Mouse (Mus musculus): ENCODE results near the gene Tmem222. TPM values are rescaled to one million over a fixed set of nuclear protein-coding genes. Genes with fewer than 3 reads are reported as not detected.

Gene Tmem222
- polyA plus RNA-seq, 1 experiment from 2014 or later: 88.1 TPM

DNA sequence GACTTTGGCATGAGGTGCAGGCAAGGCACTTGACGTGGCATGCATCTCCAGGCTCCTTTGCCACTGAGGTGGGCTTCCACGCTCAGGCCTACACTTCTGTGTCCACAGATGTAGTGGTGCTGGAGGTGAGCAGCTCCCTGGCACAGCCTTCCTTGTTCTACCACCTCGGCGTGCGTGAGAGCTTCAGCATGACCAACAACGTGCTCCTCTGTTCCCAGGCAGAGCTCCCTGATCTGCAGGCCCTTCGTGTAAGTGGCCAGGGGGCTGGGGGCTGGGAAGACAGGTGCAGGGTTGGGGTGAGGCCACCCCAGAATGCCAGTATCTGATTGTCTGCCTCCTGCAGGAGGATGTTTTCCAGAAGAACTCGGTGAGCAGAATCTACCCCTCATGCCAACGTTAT lies 34.9 kb downstream of the Tmem222 start:
- Histone ChIP-seq H3K27ac (ENCODE audit: low read depth) (no peak overlapping the region), H3K27me3 (ENCODE audit: insufficient read depth, low read length) (peaks cover 26% of the 10 kb centered on the region), H3K4me3 (ENCODE audit: low read depth, low read length) (no peak overlapping the region), H3K9ac (no peak overlapping the region), H3K4me1 (ENCODE audit: insufficient read depth) (peaks cover 4% of the 10 kb centered on the region; the same call in 1 of the 2 replicates), H3K9me3 (ENCODE audit: low read depth, low read length) (no peaks in the 10 kb centered on the region; the same call in 1 of the 2 replicates), H3K4me2 (no peak overlapping the region), H3K36me3 (ENCODE audit: insufficient read depth) (no peaks in the 10 kb centered on the region)
- TF ChIP-seq CTCF (IDR thresholded peaks at IDR 0.05; ENCODE audit: low read depth): no peak
- WGBS: 63% methylated on average over 9 of the region's 9 CpGs
- ATAC-seq (ENCODE audit: insufficient read depth): no peak
- no peak for DNase-seq

DNA sequence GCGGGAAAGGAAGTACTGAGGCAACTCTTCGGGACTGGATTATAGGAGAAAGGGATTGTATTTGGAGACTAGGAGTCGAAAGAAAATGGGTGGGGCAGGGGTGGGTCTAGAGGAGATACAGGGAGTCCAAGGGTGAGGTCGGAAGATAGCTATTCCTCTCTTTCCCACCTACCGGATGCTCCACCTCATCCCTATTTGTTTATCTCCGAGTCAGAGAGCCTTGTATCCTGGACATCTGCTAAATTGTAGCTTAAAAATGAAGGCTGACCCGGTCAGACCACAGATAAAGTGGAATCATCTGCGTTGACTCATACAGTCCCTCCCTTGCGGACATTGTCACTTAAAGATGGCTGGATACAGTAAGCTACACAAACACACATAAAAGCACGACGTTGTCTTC lies 35.7 kb downstream of the Tmem222 start:
- H3K4me3 ChIP-seq (ENCODE audit: low read depth, low read length): peak overlapping the region; percentile 59
- peaks cover 4% of the 10 kb centered on the region; the same call in 1 of the 2 replicates for H3K4me1 ChIP-seq (ENCODE audit: insufficient read depth)
- H3K4me2 ChIP-seq: peak overlapping the region; percentile 97
- ATAC-seq (ENCODE audit: insufficient read depth) (no peak; the same call in 1 of the 2 replicates), DNase-seq (no peak)
- 26% methylated on average over 11 of the region's 11 CpGs for WGBS
- H3K9ac ChIP-seq: peak overlapping the region; percentile 22; the same call in 1 of the 2 replicates
- no peak overlapping the region for H3K27ac ChIP-seq (ENCODE audit: low read depth)
- no peaks in the 10 kb centered on the region for H3K36me3 ChIP-seq (ENCODE audit: insufficient read depth)
- TF ChIP-seq CTCF (IDR thresholded peaks at IDR 0.05; ENCODE audit: low read depth): no peak
- H3K9me3 ChIP-seq (ENCODE audit: low read depth, low read length): no peaks in the 10 kb centered on the region; the same call in 1 of the 2 replicates
- H3K27me3 ChIP-seq (ENCODE audit: insufficient read depth, low read length): peaks cover 22% of the 10 kb centered on the region

DNA sequence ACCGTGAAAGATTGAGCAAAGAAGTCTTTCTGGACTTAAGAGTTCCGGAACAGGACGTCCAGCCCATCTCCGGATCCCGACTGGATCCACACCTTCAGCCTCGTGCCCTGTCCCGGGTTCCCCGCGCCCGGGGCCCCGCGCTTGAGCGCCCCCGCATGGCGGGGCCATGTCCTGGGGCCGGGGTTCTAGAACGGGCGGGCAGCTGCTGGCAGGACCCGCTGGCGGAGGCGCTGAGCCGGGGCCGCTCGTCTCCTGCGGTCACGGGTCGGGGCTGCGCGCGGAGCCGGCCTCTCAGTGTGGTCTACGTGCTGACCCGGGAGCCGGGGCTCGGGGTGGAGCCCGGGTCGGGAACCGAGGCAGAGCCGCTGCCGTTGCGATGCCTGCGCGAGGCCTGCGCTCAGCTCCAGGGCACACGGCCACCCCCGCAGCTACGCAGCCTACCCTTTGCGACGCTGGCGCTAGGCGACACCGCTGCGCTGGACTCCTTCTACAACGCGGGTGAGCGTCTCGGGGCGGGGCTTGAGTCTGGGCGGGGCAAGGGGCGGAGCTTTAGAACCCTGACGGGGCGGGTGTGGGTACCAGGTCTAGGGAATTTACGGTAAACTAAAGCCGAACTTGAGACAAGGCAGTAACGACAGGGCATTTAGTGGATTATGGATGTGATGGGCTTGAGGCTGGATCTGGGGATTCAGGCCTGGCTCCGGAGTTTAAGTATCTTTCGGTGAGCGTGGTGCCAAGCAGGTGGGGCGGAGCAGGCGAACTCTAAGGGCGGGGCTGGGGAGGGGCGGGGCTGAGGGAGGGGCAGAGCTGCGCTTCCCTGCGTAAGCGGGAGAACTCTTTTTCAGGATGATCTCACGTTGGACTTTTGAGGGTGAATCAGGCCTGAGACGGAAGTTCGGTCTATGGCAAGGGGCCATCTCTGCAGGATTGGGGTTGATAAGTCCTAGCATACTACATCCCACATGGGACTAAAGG lies 36.4 kb downstream of the Tmem222 start:
- TF ChIP-seq CTCF (IDR thresholded peaks at IDR 0.05; ENCODE audit: low read depth): no peak
- Histone ChIP-seq H3K4me3 (ENCODE audit: low read depth, low read length) (peak overlapping the region; percentile 59), H3K9me3 (ENCODE audit: low read depth, low read length) (no peaks in the 10 kb centered on the region; the same call in 1 of the 2 replicates), H3K27me3 (ENCODE audit: insufficient read depth, low read length) (peaks cover 15% of the 10 kb centered on the region), H3K36me3 (ENCODE audit: insufficient read depth) (no peaks in the 10 kb centered on the region), H3K4me1 (ENCODE audit: insufficient read depth) (peaks cover 4% of the 10 kb centered on the region; the same call in 1 of the 2 replicates), H3K9ac (peak overlapping the region; percentile 65), H3K27ac (ENCODE audit: low read depth) (peak overlapping the region; percentile 77), H3K4me2 (peak overlapping the region; percentile 97)
- under 1% methylated on average over 78 of the region's 78 CpGs for WGBS
- peak; percentile 94 for DNase-seq
- ATAC-seq (ENCODE audit: insufficient read depth): peak; percentile 95

DNA sequence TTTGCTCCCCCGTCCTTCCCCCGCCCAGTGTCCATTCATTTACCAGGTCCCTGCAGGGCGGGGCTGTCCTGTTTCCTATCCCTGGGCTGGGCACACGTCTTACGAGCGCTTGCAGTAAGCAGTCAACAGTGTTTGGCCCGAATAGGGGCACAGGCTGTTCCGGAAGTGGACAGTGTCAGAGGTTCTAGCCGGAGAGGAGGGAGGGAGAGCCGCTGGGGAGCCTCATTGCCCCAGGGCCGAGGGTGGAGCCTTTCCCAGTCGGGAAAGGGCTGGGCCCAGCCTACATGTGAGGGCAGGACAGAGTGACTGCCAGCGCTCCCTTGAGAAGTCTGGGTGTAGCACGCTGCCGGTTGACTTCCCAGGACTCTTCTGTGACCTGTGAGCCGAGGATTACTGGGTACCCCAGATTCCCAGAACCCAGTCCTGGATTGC lies 37.1 kb downstream of the Tmem222 start, which contains the start of gene Map3k6:
TSS of gene Map3k6 (plus strand) at position 329 of the 432 bp plus-strand sequence.
- peak within 1 kb of the TSS; percentile 59 for H3K4me3 ChIP-seq (ENCODE audit: low read depth, low read length)
- no peaks in the 10 kb centered on the region for H3K36me3 ChIP-seq (ENCODE audit: insufficient read depth)
- 5% methylated on average over 16 of the region's 16 CpGs for WGBS
- peaks cover 13% of the 10 kb centered on the region for H3K27me3 ChIP-seq (ENCODE audit: insufficient read depth, low read length)
- no peak for TF ChIP-seq CTCF (IDR thresholded peaks at IDR 0.05; ENCODE audit: low read depth)
- peak within 1 kb of the TSS; percentile 77 for H3K27ac ChIP-seq (ENCODE audit: low read depth)
- H3K4me2 ChIP-seq: peak within 1 kb of the TSS; percentile 97
- H3K9ac ChIP-seq: peak within 1 kb of the TSS; percentile 65
- ATAC-seq (ENCODE audit: insufficient read depth): peak; percentile 50; the same call in 1 of the 2 replicates
- peaks cover 4% of the 10 kb centered on the region; the same call in 1 of the 2 replicates for H3K4me1 ChIP-seq (ENCODE audit: insufficient read depth)
- H3K9me3 ChIP-seq (ENCODE audit: low read depth, low read length): no peaks in the 10 kb centered on the region; the same call in 1 of the 2 replicates
- DNase-seq: peak; percentile 72

DNA sequence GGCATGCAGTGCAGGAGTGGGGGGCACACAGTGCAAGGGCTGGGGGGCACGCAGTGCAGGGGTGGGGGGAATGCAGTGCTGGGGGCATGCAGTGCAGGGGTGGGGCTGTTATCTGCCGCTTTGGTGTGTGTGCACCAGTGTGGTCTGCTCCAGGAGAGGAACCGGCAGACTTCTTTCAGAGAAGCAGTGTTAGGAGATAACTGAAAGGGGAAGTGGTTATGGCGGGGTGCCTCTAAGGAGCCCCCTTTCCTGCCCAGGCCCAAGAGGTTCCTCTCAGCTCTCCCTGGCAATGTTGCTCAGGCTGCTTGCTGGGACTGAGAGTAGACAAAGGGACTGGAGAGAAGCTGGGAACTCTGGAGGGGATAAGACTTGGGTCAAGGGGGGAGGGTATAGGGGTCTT lies 39.7 kb downstream of the Tmem222 start:
- H3K4me2 ChIP-seq: no peak overlapping the region
- no peak overlapping the region for H3K9ac ChIP-seq
- ATAC-seq (ENCODE audit: insufficient read depth) (no peak), DNase-seq (no peak)
- no peaks in the 10 kb centered on the region; the same call in 1 of the 2 replicates for H3K9me3 ChIP-seq (ENCODE audit: low read depth, low read length)
- 60% methylated on average over 4 of the region's 4 CpGs for WGBS
- no peak overlapping the region for H3K27ac ChIP-seq (ENCODE audit: low read depth)
- H3K4me1 ChIP-seq (ENCODE audit: insufficient read depth): peaks cover 4% of the 10 kb centered on the region; the same call in 1 of the 2 replicates
- no peaks in the 10 kb centered on the region for H3K36me3 ChIP-seq (ENCODE audit: insufficient read depth)
- H3K4me3 ChIP-seq (ENCODE audit: low read depth, low read length): no peak overlapping the region
- H3K27me3 ChIP-seq (ENCODE audit: insufficient read depth, low read length): peaks cover 9% of the 10 kb centered on the region
- no peak for TF ChIP-seq CTCF (IDR thresholded peaks at IDR 0.05; ENCODE audit: low read depth)

DNA sequence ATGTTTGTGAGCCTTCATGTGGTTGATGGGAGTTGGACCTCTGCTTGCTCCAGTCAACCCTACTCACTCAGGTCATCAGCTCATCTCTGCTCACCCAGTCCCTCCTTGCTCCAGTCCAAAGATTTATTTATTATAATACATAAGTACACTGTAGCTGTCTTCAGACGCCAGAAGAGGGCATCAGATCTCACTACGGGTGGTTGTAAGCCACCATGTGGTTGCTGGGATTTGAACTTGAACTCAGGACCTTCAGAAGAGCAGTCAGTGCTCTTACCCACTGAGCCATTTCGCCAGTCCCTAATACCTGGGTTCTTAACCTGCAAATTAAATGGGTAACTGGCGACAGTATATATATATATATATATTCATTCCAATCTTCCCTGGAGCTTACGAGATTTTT lies 42.2 kb downstream of the Tmem222 start:
- TF ChIP-seq CTCF (IDR thresholded peaks at IDR 0.05; ENCODE audit: low read depth): no peak
- no peaks in the 10 kb centered on the region; the same call in 1 of the 2 replicates for H3K27me3 ChIP-seq (ENCODE audit: insufficient read depth, low read length)
- H3K4me2 ChIP-seq: no peak overlapping the region
- no peaks in the 10 kb centered on the region; the same call in 1 of the 2 replicates for H3K9me3 ChIP-seq (ENCODE audit: low read depth, low read length)
- H3K4me1 ChIP-seq (ENCODE audit: insufficient read depth): peaks cover 4% of the 10 kb centered on the region; the same call in 1 of the 2 replicates
- no peak overlapping the region for H3K27ac ChIP-seq (ENCODE audit: low read depth)
- DNase-seq (no peak), ATAC-seq (ENCODE audit: insufficient read depth) (no peak)
- 74% methylated on average over 5 of the region's 5 CpGs for WGBS
- H3K36me3 ChIP-seq (ENCODE audit: insufficient read depth): no peaks in the 10 kb centered on the region
- no peak overlapping the region for H3K9ac ChIP-seq
- H3K4me3 ChIP-seq (ENCODE audit: low read depth, low read length): no peak overlapping the region

DNA sequence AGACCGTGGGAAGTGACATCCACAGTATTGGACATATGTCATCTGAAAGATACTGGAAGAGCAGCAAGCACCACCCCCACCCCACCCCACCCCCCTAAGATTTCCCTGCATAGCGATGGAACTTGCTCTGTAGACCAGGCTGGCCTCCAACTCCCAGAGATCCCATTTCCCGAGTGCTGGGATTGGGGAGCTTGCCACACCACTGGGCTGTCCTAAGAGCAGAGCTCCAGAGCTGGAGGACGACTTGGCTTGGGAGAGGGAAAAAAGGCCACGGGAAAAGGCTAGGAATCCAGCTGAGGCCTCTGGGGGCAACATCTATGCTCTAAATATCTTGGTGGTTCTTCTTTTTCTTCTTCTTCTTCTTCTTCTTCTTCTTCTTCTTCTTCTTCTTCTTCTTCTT lies 42.8 kb downstream of the Tmem222 start:
- Histone ChIP-seq H3K4me2 (no peak overlapping the region), H3K27me3 (ENCODE audit: insufficient read depth, low read length) (no peaks in the 10 kb centered on the region; the same call in 1 of the 2 replicates), H3K9me3 (ENCODE audit: low read depth, low read length) (no peaks in the 10 kb centered on the region; the same call in 1 of the 2 replicates), H3K9ac (no peak overlapping the region), H3K4me3 (ENCODE audit: low read depth, low read length) (no peak overlapping the region), H3K4me1 (ENCODE audit: insufficient read depth) (no peaks in the 10 kb centered on the region), H3K36me3 (ENCODE audit: insufficient read depth) (no peaks in the 10 kb centered on the region), H3K27ac (ENCODE audit: low read depth) (no peak overlapping the region)
- ATAC-seq (ENCODE audit: insufficient read depth): no peak
- DNase-seq: no peak
- TF ChIP-seq CTCF (IDR thresholded peaks at IDR 0.05; ENCODE audit: low read depth): no peak
- WGBS: 45% methylated on average over 5 of the region's 5 CpGs

Measured in lung, embryonic 14.5 days (tissue).